Mouse (Mus musculus): ENCODE measurements around the gene Acvr2b. TPM values are rescaled to one million over a fixed set of nuclear protein-coding genes. Genes with fewer than 3 reads are reported as not detected.
A peak's percentile ranks its signal among the peaks of the same experiment; 100 is the strongest.

Acvr2b gene
- polyA plus RNA-seq, 1 experiment from 2014 or later = 66.0 TPM

- H3K36me3 ChIP-seq (replicated peaks) = peaks cover 85% of the 10 kb centered on the region
Measured at GRCm38 (mm10) chr9:119378231-119378630, 23.7 kb upstream of the Acvr2b start.

GRCm38 (mm10) chr9:119382603-119383002 lies 19.3 kb upstream of the Acvr2b start:
- H3K27me3 ChIP-seq (ENCODE audit: poor library complexity, severe bottlenecking) = no peaks in the 10 kb centered on the region
- no peak overlapping the region for H3K4me3 ChIP-seq
- peaks cover 7% of the 10 kb centered on the region; the same call in 1 of the 2 replicates for H3K9me3 ChIP-seq
- no peaks in the 10 kb centered on the region for H3K4me1 ChIP-seq
- no peak for DNase-seq (ENCODE audit: extremely low spot score, low spot score)
- H3K27ac ChIP-seq = no peak overlapping the region
- WGBS = 66% methylated on average over 6 of the region's 6 CpGs
- H3K36me3 ChIP-seq (replicated peaks) = peaks cover 88% of the 10 kb centered on the region

More at GRCm38 (mm10) chr9:119378231-119378630, 23.7 kb upstream of the Acvr2b start:
- Histone ChIP-seq H3K27ac (no peak overlapping the region), H3K27me3 (ENCODE audit: poor library complexity, severe bottlenecking) (no peaks in the 10 kb centered on the region), H3K4me3 (no peak overlapping the region), H3K9me3 (no peaks in the 10 kb centered on the region), H3K4me1 (no peaks in the 10 kb centered on the region)
- DNase-seq (ENCODE audit: extremely low spot score, low spot score) = no peak
- 95% methylated on average over 4 of the region's 4 CpGs for WGBS

GRCm38 (mm10) chr9:119388956-119389355 lies 13.0 kb upstream of the Acvr2b start:
- H3K27ac ChIP-seq = no peak overlapping the region
- peaks cover 63% of the 10 kb centered on the region for H3K36me3 ChIP-seq (replicated peaks)
- H3K27me3 ChIP-seq (ENCODE audit: poor library complexity, severe bottlenecking) = no peaks in the 10 kb centered on the region
- no peak for DNase-seq (ENCODE audit: extremely low spot score, low spot score)
- no peak overlapping the region for H3K4me3 ChIP-seq
- WGBS = 64% methylated on average over 5 of the region's 5 CpGs
- no peaks in the 10 kb centered on the region for H3K4me1 ChIP-seq
- peaks cover 7% of the 10 kb centered on the region; the same call in 1 of the 2 replicates for H3K9me3 ChIP-seq

GRCm38 (mm10) chr9:119390214-119390613 lies 11.7 kb upstream of the Acvr2b start:
- Histone ChIP-seq H3K27ac (no peak overlapping the region), H3K36me3 (replicated peaks) (peaks cover 54% of the 10 kb centered on the region), H3K27me3 (ENCODE audit: poor library complexity, severe bottlenecking) (no peaks in the 10 kb centered on the region), H3K9me3 (peaks cover under 1% of the 10 kb centered on the region; the same call in 1 of the 2 replicates), H3K4me1 (no peaks in the 10 kb centered on the region), H3K4me3 (no peak overlapping the region)
- 88% methylated on average over 2 of the region's 2 CpGs for WGBS
- no peak for DNase-seq (ENCODE audit: extremely low spot score, low spot score)

- no peak for DNase-seq (ENCODE audit: extremely low spot score, low spot score)
- Histone ChIP-seq H3K4me3 (no peak overlapping the region), H3K9me3 (no peaks in the 10 kb centered on the region), H3K36me3 (replicated peaks) (peaks cover 24% of the 10 kb centered on the region), H3K27me3 (ENCODE audit: poor library complexity, severe bottlenecking) (no peaks in the 10 kb centered on the region), H3K27ac (no peak overlapping the region), H3K4me1 (no peaks in the 10 kb centered on the region)
- 86% methylated on average over 1 of the region's 1 CpGs for WGBS
Measured at GRCm38 (mm10) chr9:119394808-119395207, 7.1 kb upstream of the Acvr2b start.

GRCm38 (mm10) chr9:119401351-119401750 lies 567 bp upstream of the Acvr2b start:
- Histone ChIP-seq H3K36me3 (replicated peaks) (peaks cover 18% of the 10 kb centered on the region), H3K4me3 (peak overlapping the region; percentile 69), H3K27ac (peak overlapping the region; percentile 100), H3K9me3 (no peaks in the 10 kb centered on the region), H3K27me3 (ENCODE audit: poor library complexity, severe bottlenecking) (no peaks in the 10 kb centered on the region), H3K4me1 (peaks cover 40% of the 10 kb centered on the region)
- DNase-seq (ENCODE audit: extremely low spot score, low spot score) = no peak
- WGBS = 11% methylated on average over 7 of the region's 7 CpGs

- peak; percentile 69 for DNase-seq (ENCODE audit: extremely low spot score, low spot score)
- Histone ChIP-seq H3K4me3 (peak overlapping the region; percentile 69), H3K27ac (peak overlapping the region; percentile 100), H3K27me3 (ENCODE audit: poor library complexity, severe bottlenecking) (no peaks in the 10 kb centered on the region), H3K9me3 (no peaks in the 10 kb centered on the region; the same call in 1 of the 2 replicates), H3K4me1 (peaks cover 41% of the 10 kb centered on the region), H3K36me3 (replicated peaks) (peaks cover 30% of the 10 kb centered on the region)
- under 1% methylated on average over 125 of the region's 127 CpGs for WGBS
Measured at GRCm38 (mm10) chr9:119402253-119403235, 626 bp downstream of the Acvr2b start.

GRCm38 (mm10) chr9:119403236-119403641 lies 1.3 kb downstream of the Acvr2b start:
- under 1% methylated on average over 26 of the region's 26 CpGs for WGBS
- H3K4me1 ChIP-seq = peaks cover 46% of the 10 kb centered on the region
- peaks cover 6% of the 10 kb centered on the region; the same call in 1 of the 2 replicates for H3K9me3 ChIP-seq
- no peaks in the 10 kb centered on the region for H3K27me3 ChIP-seq (ENCODE audit: poor library complexity, severe bottlenecking)
- peak; percentile 79 for DNase-seq (ENCODE audit: extremely low spot score, low spot score)
- peak overlapping the region; percentile 100 for H3K27ac ChIP-seq
- peak overlapping the region; percentile 69 for H3K4me3 ChIP-seq
- H3K36me3 ChIP-seq (replicated peaks) = peaks cover 37% of the 10 kb centered on the region

- H3K4me3 ChIP-seq = peak overlapping the region; percentile 69
- H3K27ac ChIP-seq = peak overlapping the region; percentile 100; the same call in 1 of the 2 replicates
- 80% methylated on average over 5 of the region's 5 CpGs for WGBS
- no peak for DNase-seq (ENCODE audit: extremely low spot score, low spot score)
- no peaks in the 10 kb centered on the region for H3K27me3 ChIP-seq (ENCODE audit: poor library complexity, severe bottlenecking)
- H3K36me3 ChIP-seq (replicated peaks) = peaks cover 46% of the 10 kb centered on the region
- peaks cover 10% of the 10 kb centered on the region; the same call in 1 of the 2 replicates for H3K9me3 ChIP-seq
- peaks cover 52% of the 10 kb centered on the region for H3K4me1 ChIP-seq
Measured at GRCm38 (mm10) chr9:119404090-119404489, 2.2 kb downstream of the Acvr2b start.

- Histone ChIP-seq H3K4me3 (no peak overlapping the region), H3K27ac (peak overlapping the region; percentile 11; the same call in 1 of the 2 replicates), H3K27me3 (ENCODE audit: poor library complexity, severe bottlenecking) (no peaks in the 10 kb centered on the region), H3K4me1 (peaks cover 52% of the 10 kb centered on the region), H3K9me3 (peaks cover 37% of the 10 kb centered on the region), H3K36me3 (replicated peaks) (peaks cover 84% of the 10 kb centered on the region)
- 88% methylated on average over 15 of the region's 15 CpGs for WGBS
- no peak for DNase-seq (ENCODE audit: extremely low spot score, low spot score)
Measured at GRCm38 (mm10) chr9:119407884-119408283, 6.0 kb downstream of the Acvr2b start.

GRCm38 (mm10) chr9:119408898-119409664 lies 7.2 kb downstream of the Acvr2b start:
- H3K36me3 ChIP-seq (replicated peaks) = peaks cover 95% of the 10 kb centered on the region
- H3K4me1 ChIP-seq = peaks cover 44% of the 10 kb centered on the region
- no peak overlapping the region for H3K4me3 ChIP-seq
- DNase-seq (ENCODE audit: extremely low spot score, low spot score) = no peak
- no peaks in the 10 kb centered on the region for H3K27me3 ChIP-seq (ENCODE audit: poor library complexity, severe bottlenecking)
- WGBS = 89% methylated on average over 11 of the region's 11 CpGs
- H3K9me3 ChIP-seq = peaks cover 44% of the 10 kb centered on the region
- H3K27ac ChIP-seq = no peak overlapping the region

- DNase-seq (ENCODE audit: extremely low spot score, low spot score) = no peak
- no peak overlapping the region for H3K4me3 ChIP-seq
- H3K27ac ChIP-seq = no peak overlapping the region
- peaks cover 36% of the 10 kb centered on the region for H3K4me1 ChIP-seq
- no peaks in the 10 kb centered on the region for H3K27me3 ChIP-seq (ENCODE audit: poor library complexity, severe bottlenecking)
- peaks cover 95% of the 10 kb centered on the region for H3K36me3 ChIP-seq (replicated peaks)
- 67% methylated on average over 5 of the region's 5 CpGs for WGBS
- H3K9me3 ChIP-seq = peaks cover 44% of the 10 kb centered on the region
Measured at GRCm38 (mm10) chr9:119409864-119410263, 7.9 kb downstream of the Acvr2b start.

Data from forebrain, embryonic 10.5 days (tissue).